Mouse (Mus musculus): ENCODE results near the gene Bcl2l13. TPM values are rescaled to one million over a fixed set of nuclear protein-coding genes. Genes with fewer than 3 reads are reported as not detected.
A peak's percentile ranks its signal among the peaks of the same experiment; 100 is the strongest.
"Not testable (repeated sequence)": the region's sequence is repeated elsewhere in the genome, so short reads cannot be mapped to it uniquely, and the experiment has no call there.

The Bcl2l13 gene
- total RNA-seq, 2 experiments from 2014 or later = 78.0 to 89.4 TPM

DNA sequence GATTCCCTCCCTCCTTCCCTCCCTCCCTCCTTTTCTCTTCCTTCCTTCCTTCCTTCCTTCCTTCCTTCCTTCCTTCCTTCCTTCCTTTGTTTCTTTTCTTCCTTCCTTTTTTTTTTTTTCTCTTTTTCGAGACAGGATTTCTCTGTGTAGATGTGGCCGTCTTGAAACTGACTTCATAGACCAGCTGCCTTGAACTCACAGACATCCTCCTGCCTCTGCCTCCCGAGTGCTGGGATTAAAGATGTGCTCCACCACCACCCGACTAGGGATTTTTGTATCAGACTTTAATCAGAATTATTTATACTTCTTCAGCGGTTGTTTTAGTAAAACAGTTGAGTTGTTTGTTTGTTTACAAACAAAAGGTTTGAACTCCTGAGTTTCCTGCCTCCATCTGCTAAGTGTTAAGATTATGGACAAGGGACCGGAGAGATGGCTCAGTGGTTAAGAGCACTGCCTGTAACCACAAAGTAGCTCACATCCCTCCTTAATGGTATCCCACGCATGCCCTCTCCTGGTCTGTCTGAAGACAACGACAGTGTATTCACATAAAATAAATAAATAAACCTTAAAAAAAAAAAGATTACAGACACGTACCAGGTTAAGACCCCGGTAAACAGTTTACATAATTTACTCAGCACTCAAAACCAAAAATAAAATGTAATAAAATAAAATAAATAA lies 12.9 kb upstream of the Bcl2l13 start:
- DNase-seq = peak in 1 of 2 experiments; percentile 24
- intact Hi-C loops (cut with DNase I) = loop anchor here (10.0 kb wide), 1 partner anchor 288 kb away; the partner anchor contains the start of gene Hdhd5

DNA sequence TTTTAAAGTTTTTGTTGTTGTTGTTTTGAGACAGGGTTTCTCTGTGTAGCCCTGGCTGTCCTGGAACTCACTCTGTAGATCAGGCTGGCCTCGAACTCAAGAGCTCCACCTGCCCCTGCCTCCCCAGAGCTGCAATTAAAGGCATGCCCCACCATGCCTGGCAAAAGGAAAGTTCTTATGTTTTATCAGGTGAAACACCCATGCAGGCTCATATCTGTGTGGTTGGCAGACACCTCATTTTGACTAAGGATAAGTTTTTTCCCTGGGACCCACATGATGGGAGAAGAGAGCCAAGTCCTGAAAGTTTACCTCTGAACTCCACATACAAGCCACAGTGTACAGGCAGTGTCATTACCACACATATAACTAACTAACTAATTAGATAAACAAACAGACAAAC lies 6.0 kb upstream of the Bcl2l13 start:
- intact Hi-C loops (cut with DNase I) = no loop called here
- DNase-seq = no peak

DNA sequence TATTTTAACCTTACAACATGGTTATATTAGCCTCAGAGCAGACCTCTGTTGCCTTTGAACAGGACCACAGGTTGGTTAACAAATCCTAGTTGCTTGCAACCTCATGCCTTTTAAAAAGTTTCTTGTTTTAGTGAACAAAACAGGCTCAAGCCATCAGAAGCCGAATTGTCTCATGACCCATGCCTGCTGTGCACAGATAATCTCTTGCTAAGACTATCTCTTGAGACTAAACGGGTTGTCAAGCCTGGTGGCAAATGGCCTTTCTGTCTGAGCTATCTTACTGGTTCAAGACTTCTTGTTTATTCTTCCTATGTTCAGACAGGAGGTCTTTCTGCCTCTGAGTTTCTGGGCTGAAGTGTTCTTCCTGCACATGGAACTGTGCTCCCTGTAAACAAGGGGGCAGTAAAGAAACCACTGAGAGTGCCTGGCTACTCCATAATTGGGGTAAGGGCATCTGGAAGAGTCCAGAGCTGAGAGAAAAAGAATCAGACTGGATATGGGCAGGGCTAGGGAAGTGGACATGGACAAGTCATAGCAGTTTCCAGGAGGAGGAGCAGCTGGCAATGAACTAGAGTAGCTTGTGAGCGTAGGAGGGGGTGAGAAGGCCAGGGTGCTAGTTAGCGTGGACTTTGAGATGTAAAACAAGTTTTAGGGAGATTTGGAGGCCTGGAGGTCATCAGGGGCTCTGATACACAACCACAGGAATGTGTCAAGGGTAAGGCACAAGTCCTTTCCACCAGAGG lies 5.0 kb upstream of the Bcl2l13 start:
- intact Hi-C loops (cut with DNase I) = no loop called here
- DNase-seq = no peak

DNA sequence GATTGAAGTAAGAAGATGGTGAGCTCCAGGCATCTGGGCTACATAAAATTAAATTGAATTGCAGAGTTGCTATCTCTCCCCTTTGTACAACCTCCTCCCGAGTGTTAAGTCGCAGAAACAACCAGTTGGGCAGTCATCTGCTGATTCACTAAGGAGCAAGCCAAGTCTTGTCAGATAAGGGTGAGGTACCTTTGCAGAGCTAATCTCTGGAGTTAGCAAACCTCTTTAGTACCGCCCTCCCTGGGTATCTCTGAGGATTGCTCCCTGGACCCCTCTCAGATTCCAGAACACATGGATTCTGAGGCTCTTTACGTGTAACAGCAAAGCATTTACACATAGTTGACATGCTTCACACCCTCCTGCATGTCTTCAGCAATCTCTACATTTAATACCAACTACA lies 3.9 kb upstream of the Bcl2l13 start:
- intact Hi-C loops (cut with DNase I) = no loop called here

DNA sequence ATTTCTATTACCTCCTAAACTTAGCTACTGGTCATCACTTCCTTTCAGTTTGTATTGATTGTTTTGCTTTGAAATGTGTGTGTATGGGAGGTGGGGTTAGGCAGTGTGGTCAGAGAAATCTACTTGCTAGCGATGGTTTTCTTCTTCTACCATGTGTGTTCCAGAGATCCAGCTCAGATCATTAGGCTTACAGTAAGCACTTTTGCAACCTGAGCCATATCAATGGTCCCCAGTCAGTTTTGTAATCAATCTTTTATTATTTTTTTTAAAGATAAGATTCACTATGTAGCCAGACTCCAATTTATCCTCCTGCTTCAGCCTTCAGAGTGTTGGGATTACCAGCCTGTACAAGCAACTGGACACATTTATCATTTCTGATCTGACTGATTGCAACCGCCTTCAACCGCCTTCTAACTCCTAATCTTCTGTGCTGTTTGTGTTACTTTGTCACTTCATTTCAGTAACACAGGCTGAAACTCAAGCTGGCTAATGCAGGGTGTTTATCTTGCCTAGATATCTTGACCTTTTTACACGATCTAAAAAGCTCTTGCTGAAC lies 1.2 kb upstream of the Bcl2l13 start:
- no peak for DNase-seq
- intact Hi-C loops (cut with DNase I) = no loop called here

More for the DNA sequence above, 3.9 kb upstream of the Bcl2l13 start:
- no peak for DNase-seq

DNA sequence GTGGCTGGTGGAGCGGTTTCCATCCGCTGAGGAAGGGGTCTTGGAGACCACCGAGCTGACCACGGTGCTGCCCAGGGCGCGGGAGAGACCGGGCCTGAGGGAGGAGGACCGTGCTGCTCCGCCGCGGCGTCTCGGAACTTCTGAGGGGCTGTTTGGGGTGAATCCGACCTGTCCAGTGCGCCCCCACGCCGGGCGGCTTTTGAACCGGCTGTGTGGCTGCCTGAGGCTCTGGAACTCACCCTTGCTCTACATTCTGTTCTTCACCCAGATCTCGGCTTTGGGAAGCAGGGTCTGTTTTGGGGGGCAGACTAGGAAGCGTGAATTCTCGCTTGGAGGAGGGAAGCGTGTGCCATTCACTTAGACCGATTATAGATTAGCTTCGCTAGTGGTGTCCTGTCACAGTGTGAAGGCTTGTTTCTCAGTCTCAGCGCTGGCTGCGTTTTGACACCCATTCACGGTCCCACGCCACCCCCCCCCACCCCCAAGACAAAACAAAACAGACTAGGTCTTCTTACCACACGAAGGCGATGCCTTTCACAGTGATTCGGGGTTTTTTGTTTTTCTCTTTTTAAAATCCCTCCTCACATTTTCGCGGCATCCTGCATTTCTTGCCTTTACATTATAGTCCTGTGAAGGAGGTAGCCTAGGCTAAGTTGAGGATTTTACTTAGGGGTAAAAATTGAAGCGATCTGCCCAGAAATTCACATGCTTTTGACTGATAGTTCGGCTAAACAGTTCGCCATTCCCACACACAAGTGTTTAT lies 558 bp downstream of the Bcl2l13 start:
- intact Hi-C loops (cut with DNase I) = no loop called here
- no peak for DNase-seq

DNA sequence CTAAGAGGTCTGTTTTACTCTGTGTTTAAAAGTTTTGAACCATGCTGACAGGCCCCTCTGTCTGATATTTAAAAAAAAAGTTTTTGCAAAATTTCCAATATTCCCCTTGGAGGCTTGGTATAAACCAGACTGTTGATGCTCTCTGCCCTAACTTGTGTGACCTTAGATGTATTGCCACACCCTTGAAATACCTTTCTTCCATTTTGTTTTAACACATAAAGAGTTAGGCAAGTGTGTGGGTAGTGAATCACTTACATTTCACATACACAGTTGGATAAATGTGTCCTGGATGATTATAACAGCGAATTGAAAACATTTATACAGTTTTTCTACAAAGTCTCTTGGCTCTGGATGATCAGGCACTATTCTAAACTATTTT lies 1.1 kb downstream of the Bcl2l13 start:
- no peak for DNase-seq
- intact Hi-C loops (cut with DNase I) = no loop called here

DNA sequence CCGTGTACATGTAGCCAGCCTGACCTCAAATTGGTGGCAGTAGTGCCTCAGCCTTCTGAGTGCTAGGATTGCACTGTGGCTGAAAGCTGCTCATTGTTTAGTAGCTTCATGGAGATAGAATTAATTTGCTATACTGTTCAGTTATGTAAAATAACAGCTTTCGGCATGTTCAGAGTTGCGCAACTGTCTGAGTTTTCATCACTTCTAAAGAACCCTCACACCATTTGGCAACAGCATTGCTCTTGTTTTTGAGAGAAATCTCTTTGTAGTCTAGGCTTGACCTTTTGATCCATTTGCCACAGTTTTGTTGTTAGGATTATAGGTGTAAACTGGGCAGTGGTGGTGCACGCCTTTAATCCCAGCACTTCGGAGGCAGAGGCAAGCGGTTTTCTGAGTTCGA lies 4.2 kb downstream of the Bcl2l13 start:
- no peak for DNase-seq
- intact Hi-C loops (cut with DNase I) = no loop called here

DNA sequence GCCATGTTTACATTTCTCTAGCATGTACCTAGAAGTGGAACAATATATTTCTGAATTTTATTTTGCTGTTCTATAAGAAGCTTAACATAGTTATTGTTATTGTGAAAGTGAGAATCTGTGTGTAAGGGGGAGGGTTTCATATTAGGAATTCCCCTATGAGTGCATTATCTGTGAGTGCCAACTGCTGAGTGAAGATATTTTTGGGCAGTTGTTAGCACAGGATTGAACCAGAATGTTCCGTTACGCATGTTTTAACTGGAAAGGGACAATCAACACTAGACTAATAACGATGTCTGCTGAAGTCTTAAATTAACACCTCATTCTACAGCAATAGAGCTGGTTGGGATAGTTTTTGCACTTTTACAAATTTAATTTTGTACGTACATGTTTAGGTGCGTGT lies 5.7 kb downstream of the Bcl2l13 start:
- intact Hi-C loops (cut with DNase I) = no loop called here
- DNase-seq = no peak

DNA sequence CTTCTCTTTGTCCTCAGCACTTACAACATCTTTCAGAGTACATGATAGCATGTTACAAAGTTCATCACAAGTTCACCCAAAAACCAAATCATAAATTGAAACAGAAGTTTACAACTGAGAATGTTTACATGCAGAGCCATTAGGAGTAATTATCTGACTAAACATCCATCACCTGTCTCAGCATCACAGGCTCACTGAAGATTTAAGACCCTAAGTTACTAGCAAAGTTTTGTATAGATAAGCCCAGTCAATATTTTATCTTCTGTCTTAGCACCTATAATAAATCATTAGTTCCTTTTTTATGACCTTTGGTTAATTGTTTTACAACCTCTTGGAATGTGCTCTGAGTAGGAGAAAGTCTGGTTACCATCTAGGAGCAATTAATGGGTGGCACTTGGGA lies 14.7 kb downstream of the Bcl2l13 start:
- intact Hi-C loops (cut with DNase I); DNase-seq: not testable (repeated sequence)

DNA sequence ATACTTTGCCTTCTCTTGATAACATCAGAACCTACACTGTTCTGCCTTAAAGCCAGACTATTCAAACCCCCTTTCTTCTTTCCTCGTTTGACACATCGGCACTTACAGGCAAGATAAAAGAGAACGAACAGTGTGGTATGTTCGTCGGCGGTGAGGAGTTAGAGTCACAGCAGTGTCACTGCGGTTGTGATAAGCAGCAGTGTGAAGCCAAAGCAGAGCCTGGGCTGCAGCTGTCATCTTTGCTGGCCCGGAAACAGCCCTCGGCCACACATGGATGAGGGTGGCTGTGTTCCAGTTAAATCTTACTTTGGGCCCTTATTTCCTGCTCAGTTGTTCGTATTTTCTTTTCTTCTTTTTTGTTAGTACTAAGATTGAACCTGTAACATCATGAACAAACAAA lies 18.4 kb downstream of the Bcl2l13 start:
- peak; percentile 58 to 62 for DNase-seq
- intact Hi-C loops (cut with DNase I) = no loop called here

DNA sequence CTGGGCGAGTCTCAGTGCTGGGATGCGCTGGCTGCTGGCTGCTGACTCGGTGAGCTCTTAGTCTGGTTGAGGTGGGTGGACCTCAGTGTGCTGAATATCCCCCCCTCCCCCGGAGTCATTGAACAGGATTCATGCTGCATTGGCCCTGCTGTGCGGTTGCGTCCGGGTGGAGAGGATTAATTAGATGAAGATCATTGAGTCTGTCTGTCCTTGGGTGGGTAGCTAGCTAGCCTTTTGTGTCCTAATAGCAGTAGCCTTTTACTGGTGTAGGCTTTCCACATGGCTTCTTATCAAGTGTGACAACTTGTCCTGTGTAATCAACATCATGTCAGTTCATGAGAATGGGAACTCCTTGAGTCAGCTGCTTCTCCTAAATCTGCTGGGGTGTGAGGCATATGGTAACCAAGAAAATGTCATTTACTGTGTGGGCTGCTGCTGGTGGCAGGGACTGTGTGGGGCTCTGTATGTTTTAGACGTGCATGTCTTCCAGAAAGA lies 22.3 kb downstream of the Bcl2l13 start:
- no peak for DNase-seq
- intact Hi-C loops (cut with DNase I) = no loop called here

DNA sequence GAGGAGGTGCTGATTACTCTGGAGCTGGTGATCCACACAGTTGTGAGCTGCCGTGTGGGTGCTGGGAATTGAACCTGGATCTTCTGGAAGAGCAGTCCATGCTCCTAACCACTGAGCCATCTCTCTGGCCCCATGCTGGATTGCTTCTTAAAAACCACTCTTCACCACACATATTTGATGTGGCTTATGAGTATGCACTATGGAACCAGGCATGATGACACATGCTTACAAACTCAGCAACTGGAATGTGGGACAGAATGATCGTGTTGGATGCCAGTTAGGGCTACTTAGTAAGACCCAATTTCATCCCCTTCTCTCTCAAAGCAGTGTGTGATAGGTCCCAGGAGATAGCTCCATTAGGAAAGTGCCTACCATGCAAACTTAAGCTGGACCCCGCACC lies 24.1 kb downstream of the Bcl2l13 start:
- DNase-seq = no peak
- intact Hi-C loops (cut with DNase I) = no loop called here

DNA sequence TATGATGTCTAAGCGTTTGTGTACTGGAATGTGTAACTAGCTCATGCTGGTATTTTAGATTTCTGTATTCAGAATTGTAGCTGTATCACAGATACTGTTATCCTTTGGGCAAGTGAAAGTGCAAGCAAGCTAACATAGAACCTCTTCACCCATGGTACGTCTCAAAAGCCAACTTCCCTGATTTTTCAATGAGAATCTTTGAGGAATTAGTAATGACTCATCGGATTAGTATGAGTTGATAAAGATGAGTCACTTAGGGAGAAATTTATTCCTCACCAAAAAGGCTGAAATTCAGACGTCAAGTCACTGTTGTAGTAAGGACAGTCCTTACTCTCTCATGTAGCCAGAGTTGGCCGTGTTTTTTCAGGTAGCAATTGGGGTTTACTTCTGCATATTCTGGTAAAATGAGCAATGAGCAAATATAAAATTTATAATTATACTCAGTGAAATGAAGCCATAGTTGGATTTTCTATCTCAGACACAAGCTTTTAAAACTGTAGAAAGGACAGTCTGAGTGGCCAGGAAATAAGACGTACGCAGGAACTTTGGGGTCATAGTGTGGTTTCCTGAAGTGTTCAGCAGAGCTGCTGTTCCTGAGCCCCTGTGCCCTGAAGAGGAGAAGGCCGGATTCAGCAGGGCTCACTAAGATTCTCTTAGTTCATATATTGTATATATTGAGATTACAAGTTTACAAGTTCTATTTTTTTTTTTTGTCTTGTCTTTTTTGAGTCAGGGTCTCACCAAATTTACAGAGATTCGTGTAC lies 30.2 kb downstream of the Bcl2l13 start:
- intact Hi-C loops (cut with DNase I) = no loop called here
- no peak for DNase-seq

DNA sequence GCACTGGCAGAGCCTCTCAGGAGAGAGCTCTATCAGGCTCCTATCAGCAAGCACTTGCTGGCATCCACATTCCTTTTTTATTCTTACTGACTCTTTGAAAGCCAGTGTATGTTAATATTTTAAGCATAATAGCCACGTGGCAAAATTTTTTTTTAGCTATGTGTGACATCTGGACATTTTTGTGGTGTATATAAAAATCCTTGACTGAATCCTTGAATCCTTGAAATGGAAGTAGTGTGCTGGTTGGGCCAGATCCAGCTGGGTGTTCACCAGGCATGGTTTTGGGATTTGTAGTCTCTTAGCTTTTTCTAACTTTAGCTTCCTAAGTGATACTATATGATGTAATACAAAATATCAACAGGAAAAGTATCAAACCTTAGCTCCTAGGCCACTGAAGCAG lies 32.8 kb downstream of the Bcl2l13 start:
- no peak for DNase-seq
- intact Hi-C loops (cut with DNase I) = no loop called here

DNA sequence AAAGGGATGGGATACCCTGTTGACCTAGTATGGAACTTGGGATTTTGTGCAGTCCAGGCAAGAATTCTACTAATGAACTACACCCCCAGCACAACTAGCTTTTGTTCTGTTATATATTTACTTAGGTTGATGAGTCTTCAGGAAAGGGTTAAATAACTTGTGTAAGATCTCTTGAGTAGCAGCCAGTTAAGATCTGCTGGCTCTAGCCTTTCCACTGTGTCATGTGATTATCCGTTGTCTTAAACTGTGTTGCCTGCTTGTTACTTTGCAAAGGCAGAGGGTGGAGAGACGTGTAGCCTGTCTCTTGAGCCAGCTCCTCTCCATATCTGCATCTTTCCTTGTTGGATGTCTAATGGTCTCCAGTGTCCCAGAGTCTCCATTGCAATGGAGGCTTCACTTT lies 35.3 kb downstream of the Bcl2l13 start:
- no peak for DNase-seq
- intact Hi-C loops (cut with DNase I) = no loop called here

DNA sequence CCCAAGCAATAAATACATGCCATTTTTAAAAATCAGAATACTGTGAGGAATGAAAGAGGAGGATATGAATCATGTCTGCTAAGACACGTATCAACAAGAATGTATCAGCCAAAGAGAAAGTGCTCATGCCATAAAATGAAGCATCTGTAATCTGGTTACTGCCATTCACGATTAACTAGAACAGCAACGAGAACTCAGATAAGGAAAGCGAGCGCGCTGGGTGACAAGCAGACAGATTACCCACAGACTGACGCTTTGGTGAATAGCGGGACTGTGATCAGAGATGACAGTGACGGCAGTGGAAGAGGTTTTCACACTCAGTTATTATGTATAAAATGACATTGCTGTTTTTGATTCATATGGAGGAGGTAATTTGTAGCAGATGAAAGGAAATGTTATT lies 37.9 kb downstream of the Bcl2l13 start:
- no peak for DNase-seq
- intact Hi-C loops (cut with DNase I) = no loop called here

DNA sequence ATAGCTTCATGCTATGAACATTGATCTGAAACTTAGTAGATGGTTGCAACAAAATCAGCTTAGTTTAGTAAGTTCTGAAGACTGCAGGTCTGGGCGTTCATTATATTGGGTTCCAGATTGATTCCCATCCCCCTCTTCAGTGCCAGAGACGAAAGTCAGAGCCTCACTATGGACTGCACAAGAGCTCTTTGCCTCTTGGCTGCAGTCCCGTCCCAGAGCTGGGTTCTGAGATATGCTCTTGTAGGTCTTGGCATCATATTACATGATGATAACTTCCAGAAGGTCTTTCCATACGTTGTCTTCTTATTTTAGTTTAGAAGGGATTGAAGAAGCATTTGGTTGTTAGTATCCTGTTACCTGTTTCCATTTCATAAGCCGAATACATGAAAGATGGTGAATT lies 43.0 kb downstream of the Bcl2l13 start:
- DNase-seq = peak in 1 of 2 experiments; percentile 54
- intact Hi-C loops (cut with DNase I) = no loop called here

DNA sequence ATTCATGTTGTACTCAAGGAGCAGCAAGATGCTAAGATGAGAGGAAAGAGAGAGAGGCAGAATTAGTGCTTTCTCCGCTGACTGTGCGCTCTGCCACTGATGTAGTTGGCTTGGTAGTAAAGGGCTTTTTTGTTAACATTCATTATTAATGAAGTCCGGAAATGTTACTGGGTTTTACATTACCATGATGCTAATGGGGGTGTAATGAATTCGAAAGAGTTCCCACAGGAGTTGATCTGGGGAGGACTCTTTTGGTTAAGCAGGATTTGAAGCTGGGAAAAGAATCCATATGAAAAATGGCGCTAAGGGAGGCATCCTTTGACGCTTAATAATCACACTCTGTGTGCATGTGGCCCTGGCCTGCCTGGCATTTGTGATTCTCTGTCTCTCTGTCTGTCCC lies 48.4 kb downstream of the Bcl2l13 start:
- intact Hi-C loops (cut with DNase I) = no loop called here
- DNase-seq = no peak

DNA sequence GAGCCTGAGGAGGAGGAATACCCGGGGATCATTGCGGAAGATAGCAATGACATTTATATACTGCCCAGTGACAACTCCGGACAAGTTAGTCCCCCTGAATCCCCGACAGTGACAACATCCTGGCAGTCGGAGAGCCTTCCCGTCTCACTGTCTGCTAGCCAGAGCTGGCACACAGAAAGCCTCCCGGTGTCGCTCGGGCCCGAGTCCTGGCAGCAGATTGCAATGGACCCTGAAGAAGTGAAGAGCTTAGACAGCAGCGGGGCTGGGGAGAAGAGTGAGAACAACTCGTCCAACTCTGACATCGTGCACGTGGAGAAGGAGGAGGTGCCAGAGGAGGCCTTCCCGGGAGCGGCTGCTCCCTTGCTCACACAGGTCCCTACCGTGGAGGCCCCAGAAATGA lies 50.7 kb downstream of the Bcl2l13 start:
- intact Hi-C loops (cut with DNase I) = no loop called here
- DNase-seq = no peak

DNA sequence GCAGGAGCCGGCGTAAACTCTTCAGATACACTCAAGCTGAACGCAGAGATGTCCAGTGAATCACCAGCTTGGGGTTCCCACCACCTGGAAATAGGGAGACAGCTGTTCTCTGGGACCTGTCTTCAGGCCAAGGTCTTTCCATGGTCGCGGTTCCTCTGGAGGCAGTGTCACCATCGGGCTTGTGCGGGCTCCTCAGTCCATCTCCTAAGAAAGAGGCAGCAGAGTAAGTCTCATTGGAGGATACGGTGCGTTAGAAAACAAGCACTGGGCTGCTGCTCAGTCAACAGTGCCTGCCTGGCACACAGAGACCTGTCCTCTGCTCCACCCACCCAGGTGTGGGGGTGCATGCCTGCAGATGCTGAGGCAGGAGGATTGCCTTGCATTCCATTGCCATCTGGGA lies 58.1 kb downstream of the Bcl2l13 start:
- intact Hi-C loops (cut with DNase I) = no loop called here
- DNase-seq = no peak
